Mouse (Mus musculus) intestine, embryonic 14.5 days (tissue): Measurements from ENCODE around the gene Hoxa9. TPM values are rescaled to one million over a fixed set of nuclear protein-coding genes. Genes with fewer than 3 reads are reported as not detected.

Source experiments
- ATAC-seq: fragments of 200-750 bp; cut with Nextera tagmentation; replicated peaks from 2 replicates; pipeline ENCODE4 v1.8.0; 2017; ENCODE audit warnings: low read depth, moderate number of reproducible peaks, moderate TSS enrichment, moderate library complexity; ENCODE audit not compliant: low FRiP score, low TSS enrichment
- DNase-seq: peaks from one replicate; pipeline ENCODE4 v3.0.0-alpha.2; 2018; ENCODE audit warnings: low spot score
- H3K27ac ChIP-seq: fragments of 300-500 bp; sonication (generic); 2 replicates; pipeline ENCODE4 v1.5.1; 2014; ENCODE audit warnings: low read depth, mild to moderate bottlenecking, control low read depth
- H3K27me3 ChIP-seq: fragments of 300-500 bp; sonication (generic); replicated peaks from 2 replicates; pipeline ENCODE4 v1.6.1; 2014; ENCODE audit warnings: low read length, control low read depth; ENCODE audit not compliant: control insufficient read depth, insufficient read depth
- H3K36me3 ChIP-seq: fragments of 300-500 bp; sonication (generic); 2 replicates; pipeline ENCODE4 v1.6.1; 2014; ENCODE audit warnings: low read length, control low read depth; ENCODE audit not compliant: control insufficient read depth, insufficient read depth
- H3K4me1 ChIP-seq: fragments of 300-500 bp; sonication (generic); replicated peaks from 2 replicates; pipeline ENCODE4 v1.6.1; 2014; ENCODE audit warnings: low read length, control low read depth, mixed read lengths; ENCODE audit not compliant: control insufficient read depth, insufficient read depth
- H3K4me2 ChIP-seq: fragments of 300-500 bp; sonication (generic); 2 replicates; pipeline ENCODE4 v1.6.1; 2014; ENCODE audit warnings: low read length
- H3K4me3 ChIP-seq: fragments of 300-500 bp; sonication (generic); 2 replicates; pipeline ENCODE4 v1.5.1; 2014; ENCODE audit warnings: low read depth, low read length, control low read depth, mixed read lengths
- H3K9ac ChIP-seq: fragments of 300-500 bp; sonication (generic); 2 replicates; pipeline ENCODE4 v1.6.1; 2014; ENCODE audit warnings: mild to moderate bottlenecking, low read length
- H3K9me3 ChIP-seq: fragments of 300-500 bp; sonication (generic); 2 replicates; pipeline ENCODE4 v1.6.1; 2016; ENCODE audit warnings: low read length, control low read depth; ENCODE audit not compliant: control insufficient read depth
- WGBS: fragments of 180-500 bp; shearing (Covaris S2); extraction: QIAGEN DNeasy Blood & Tissue Kit; methylation state at CpG from one replicate; pipeline ENCODE4 v1.1.7; 2014; 5-methylcytosine and 5-hydroxymethylcytosine counted together
- polyA plus RNA-seq: library from polyadenylated mRNA; unstranded; fragments of >200 nt; fragmentation: Nextera tagmentation; extraction: Ambion mirVana; gene quantifications from 2 replicates; pipeline ENCODE4 v1.2.1, GENCODE M21; 2014

The Hoxa9 gene
- polyA plus RNA-seq, 1 experiment from 2014 or later: 4.2 TPM

DNA sequence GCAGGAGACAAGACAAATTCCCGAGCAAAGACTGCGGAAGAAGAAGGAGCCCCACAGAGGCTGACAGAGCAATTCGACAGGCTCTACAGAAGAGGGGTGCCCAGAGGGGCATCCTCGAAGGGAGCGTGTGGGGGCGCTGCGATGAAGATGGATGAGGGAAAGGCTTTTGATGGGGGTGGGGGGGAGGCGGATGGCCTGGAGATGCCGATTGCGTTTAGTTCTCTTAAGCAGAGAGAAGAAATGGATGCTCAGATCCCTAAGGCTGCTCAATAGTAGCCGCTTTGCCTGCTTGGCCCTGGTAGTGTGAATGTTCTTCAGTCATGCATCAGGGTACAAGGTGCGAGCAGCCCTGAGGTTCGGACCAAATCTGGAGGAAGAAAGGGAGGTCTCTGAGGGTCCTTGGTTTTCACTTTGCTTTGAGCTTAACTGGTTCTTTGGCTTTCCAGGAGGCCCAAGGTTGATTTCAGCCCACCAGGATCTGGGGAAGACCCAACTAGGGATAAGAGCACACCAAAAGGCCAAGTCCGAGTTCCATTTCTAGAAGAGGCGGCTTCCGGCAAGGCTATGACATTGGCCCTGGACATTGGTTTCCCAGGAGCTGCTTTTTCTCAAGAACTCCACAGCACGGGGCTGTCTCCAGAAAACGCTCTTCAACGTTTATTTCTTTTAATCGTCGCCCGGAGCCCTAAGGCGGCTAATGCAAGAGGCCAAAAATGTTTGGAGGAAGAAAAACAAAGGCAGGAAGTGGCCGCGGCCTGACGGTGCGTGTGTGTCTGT lies 17.9 kb upstream of the Hoxa9 start:
- ATAC-seq (no peak), DNase-seq (no peak)
- WGBS: 2% methylated on average over 27 of the region's 27 CpGs
- Histone ChIP-seq H3K9me3 (no peaks in the 10 kb centered on the region), H3K36me3 (no peaks in the 10 kb centered on the region), H3K4me2 (peak overlapping the region; percentile 27), H3K4me1 (0 out of 2 replicates have a peak, but pooled peaks cover 4% of the 10 kb centered on the region), H3K4me3 (peak overlapping the region; percentile 20), H3K27ac (peak overlapping the region; percentile 54), H3K9ac (peak overlapping the region; percentile 17; the same call in 1 of the 2 replicates), H3K27me3 (peaks cover 98% of the 10 kb centered on the region)

DNA sequence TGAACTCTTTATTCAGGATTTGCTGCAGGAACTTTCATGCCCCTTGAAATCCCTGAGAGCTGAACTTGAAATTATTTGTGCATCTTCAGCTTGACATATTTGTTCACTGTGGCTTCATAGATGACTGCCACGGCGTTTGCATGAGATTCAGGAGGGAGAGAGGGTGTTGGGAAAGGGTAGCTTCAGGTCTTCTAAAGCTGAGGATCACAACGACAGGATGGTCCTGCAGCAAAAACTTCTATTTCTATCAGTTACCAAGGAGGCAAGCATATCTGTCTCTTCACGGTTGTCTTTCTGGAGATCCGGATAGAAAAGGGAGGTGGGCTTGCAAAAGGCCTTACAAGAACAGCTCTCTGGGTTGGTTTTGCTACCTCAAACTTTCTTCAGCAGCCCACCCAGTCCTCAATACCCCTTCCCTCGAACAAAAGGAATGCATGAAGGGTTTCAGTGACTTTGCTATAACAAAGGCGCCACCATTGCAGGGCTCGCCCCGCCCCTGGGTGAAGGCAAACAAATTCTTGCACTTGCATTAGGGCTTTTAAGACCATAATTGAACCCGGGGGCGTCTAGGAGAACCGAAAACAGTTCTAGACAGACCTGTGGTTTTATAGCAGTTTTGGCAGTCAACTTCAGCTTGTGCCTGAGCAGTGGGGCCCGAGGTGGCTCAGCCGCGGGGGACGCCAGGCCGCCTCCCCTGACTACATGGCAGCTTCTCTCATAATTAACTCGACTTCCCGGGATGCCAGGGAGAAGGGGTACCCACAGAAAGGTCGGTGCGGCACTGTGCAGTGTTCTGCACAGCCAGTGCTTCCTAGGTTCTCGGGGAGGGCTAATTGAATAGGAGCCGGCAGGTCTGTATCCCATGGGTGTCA lies 17.1 kb upstream of the Hoxa9 start:
- H3K4me1 ChIP-seq: no peaks in the 10 kb centered on the region
- 2% methylated on average over 23 of the region's 23 CpGs for WGBS
- peak overlapping the region; percentile 27 for H3K4me2 ChIP-seq
- peak overlapping the region; percentile 17; the same call in 1 of the 2 replicates for H3K9ac ChIP-seq
- H3K9me3 ChIP-seq: no peaks in the 10 kb centered on the region
- no peaks in the 10 kb centered on the region for H3K36me3 ChIP-seq
- H3K4me3 ChIP-seq: peak overlapping the region; percentile 20; the same call in 1 of the 2 replicates
- peak overlapping the region; percentile 54 for H3K27ac ChIP-seq
- no peak for ATAC-seq
- DNase-seq: no peak
- peaks cover 98% of the 10 kb centered on the region for H3K27me3 ChIP-seq

DNA sequence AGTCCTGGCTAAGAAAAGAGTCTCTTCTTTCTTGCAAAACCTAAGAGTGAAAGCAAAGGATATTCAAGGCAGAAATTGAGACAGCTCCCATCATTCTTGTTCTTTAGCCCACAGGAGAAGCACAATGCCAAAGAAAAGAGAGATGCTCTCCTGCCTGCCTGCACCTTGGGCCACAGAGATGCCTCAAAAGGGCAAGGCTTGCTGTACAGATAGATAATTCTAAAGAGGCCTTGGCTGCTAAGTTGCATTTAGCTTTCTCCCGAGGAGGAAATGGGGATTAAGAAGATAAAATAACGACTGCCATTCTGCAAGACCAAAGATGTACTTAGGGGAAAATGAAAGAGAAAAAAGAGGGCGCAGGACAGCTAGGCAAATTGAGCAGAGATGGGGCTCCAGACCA lies 16.0 kb upstream of the Hoxa9 start:
- no peaks in the 10 kb centered on the region for H3K4me1 ChIP-seq
- no peaks in the 10 kb centered on the region for H3K9me3 ChIP-seq
- H3K27me3 ChIP-seq: peaks cover 99% of the 10 kb centered on the region
- no peaks in the 10 kb centered on the region for H3K36me3 ChIP-seq
- peak overlapping the region; percentile 34 for H3K4me3 ChIP-seq
- 5% methylated on average over 3 of the region's 3 CpGs for WGBS
- no peak for DNase-seq
- H3K27ac ChIP-seq: no peak overlapping the region
- peak overlapping the region; percentile 53; the same call in 1 of the 2 replicates for H3K9ac ChIP-seq
- peak overlapping the region; percentile 30 for H3K4me2 ChIP-seq
- ATAC-seq: no peak

DNA sequence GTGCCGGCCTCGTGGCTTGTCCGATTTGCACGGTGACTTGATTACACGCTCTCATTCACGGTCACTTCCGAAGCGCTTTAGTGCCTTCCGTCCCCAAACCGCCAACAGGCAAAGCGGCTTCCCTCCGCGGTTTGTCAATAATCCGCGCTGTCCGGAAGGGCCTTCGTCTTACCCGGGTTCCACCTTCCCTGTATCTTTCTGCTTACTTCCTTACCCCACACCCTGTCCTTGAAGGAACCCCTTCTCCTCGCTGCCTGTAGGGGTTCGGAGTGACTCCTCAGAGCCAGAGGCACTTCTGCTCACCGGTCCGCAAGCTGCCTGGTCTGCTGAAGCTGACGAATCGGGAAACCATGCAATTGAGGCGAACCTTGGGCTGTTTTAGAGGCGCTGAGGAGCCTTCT lies 15.5 kb upstream of the Hoxa9 start:
- Histone ChIP-seq H3K4me2 (peak overlapping the region; percentile 30), H3K27ac (peak overlapping the region; percentile 48; the same call in 1 of the 2 replicates), H3K27me3 (peaks cover 99% of the 10 kb centered on the region), H3K4me3 (peak overlapping the region; percentile 34), H3K9ac (peak overlapping the region; percentile 53), H3K4me1 (no peaks in the 10 kb centered on the region), H3K36me3 (no peaks in the 10 kb centered on the region), H3K9me3 (no peaks in the 10 kb centered on the region)
- ATAC-seq (no peak), DNase-seq (peak; percentile 81)
- under 1% methylated on average over 26 of the region's 26 CpGs for WGBS

DNA sequence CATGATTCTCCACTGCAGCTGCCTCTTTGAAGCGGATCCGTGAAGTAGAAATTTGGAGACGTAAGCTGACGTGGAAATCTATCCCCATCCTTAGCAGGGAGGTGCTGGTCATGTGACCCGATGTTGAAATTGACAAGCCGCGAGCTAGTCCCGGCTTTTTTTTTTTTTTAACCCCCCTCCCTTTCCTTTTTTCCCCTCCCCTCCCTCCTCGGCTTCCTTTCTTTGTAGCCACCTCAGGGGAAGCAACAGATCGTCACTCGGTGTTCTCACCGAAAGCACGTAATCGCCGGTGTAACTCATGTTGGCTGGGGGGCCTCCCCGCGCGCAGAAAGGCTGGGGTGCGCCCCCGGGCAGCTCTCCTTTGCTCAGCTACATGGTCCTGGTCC lies 14.9 kb upstream of the Hoxa9 start, which contains the start of gene Hoxa11:
Gene Hoxa11 (minus strand): TSS at position 54 of the 386 bp plus-strand sequence.
- Histone ChIP-seq H3K27me3 (peaks cover 99% of the 10 kb centered on the region), H3K4me3 (peak within 1 kb of the TSS; percentile 34), H3K27ac (peak within 1 kb of the TSS; percentile 65), H3K4me2 (peak within 1 kb of the TSS; percentile 31), H3K4me1 (no peaks in the 10 kb centered on the region), H3K9me3 (no peaks in the 10 kb centered on the region), H3K36me3 (no peaks in the 10 kb centered on the region), H3K9ac (peak within 1 kb of the TSS; percentile 58)
- DNase-seq (no peak), ATAC-seq (no peak)
- WGBS: 1% methylated on average over 20 of the region's 20 CpGs

DNA sequence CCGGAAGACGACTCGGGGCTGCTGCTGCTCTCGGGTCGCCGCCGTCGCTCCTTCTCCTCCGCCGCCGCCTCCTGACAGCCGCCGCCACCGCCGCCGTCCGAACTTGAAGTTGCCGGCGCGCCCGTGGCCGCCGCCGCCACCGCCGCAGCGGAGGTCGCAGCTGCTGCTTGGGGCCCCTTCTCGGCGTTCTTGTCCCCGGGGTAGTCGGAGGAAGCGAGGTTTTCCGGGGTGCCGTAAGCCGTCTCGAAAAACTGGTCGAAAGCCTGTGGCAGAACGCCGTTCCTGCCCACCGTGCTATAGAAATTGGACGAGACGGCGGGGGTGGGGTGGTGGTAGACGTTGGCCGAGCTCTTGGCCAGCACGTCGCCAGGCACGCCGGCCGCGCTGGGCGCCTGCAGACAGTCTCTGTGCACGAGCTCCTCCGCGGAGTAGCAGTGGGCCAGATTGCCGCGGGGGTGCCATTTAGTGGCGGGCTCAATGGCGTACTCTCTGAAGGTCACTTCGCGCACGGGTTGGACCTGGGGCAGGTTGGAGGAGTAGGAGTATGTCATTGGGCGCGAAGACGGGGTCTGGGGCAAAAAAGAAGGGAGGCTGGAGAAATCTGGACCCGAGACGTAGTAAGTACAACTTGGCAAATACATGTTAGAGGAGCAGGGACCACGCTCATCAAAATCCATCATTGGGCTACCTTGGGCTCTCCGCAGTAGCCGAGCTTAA lies 14.3 kb upstream of the Hoxa9 start:
- WGBS: under 1% methylated on average over 71 of the region's 71 CpGs
- H3K27me3 ChIP-seq: peaks cover 100% of the 10 kb centered on the region
- DNase-seq (no peak), ATAC-seq (no peak)
- H3K4me3 ChIP-seq: peak overlapping the region; percentile 34
- peak overlapping the region; percentile 58 for H3K9ac ChIP-seq
- H3K4me2 ChIP-seq: peak overlapping the region; percentile 31
- no peaks in the 10 kb centered on the region for H3K36me3 ChIP-seq
- peak overlapping the region; percentile 65 for H3K27ac ChIP-seq
- no peaks in the 10 kb centered on the region for H3K9me3 ChIP-seq
- H3K4me1 ChIP-seq: no peaks in the 10 kb centered on the region

DNA sequence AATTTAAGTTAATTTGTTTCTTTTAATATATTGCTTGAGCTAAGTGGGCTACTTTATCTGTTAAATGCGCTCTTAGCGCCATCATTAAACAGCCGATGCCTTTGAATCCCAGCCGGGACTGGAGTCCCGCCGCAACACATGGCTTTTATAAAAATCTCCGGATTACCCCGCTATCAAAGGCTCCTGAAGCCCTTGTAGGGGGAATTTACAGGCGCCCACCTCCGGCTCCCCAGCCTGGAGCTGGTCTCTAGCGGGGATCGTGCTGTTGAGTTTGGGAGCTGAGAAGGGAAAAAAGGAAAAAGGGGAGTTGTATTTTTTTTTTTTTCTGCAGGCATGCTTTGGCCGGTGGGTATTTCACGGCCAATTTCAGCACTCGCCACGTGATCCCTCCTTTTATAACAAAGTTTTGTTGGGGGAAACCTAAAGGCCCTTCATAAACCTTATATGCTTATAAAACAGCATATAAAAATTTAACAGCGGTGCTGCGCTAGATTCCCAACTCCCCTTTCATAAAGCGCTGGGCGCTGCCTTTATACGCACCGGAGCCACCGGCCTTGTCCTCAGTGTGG lies 13.7 kb upstream of the Hoxa9 start:
- WGBS: 1% methylated on average over 23 of the region's 23 CpGs
- no peak for DNase-seq
- Histone ChIP-seq H3K27me3 (peaks cover 100% of the 10 kb centered on the region), H3K4me3 (peak overlapping the region; percentile 34), H3K36me3 (no peaks in the 10 kb centered on the region), H3K9ac (peak overlapping the region; percentile 58), H3K4me2 (peak overlapping the region; percentile 21; the same call in 1 of the 2 replicates), H3K9me3 (no peaks in the 10 kb centered on the region), H3K4me1 (no peaks in the 10 kb centered on the region), H3K27ac (peak overlapping the region; percentile 65)
- no peak for ATAC-seq

DNA sequence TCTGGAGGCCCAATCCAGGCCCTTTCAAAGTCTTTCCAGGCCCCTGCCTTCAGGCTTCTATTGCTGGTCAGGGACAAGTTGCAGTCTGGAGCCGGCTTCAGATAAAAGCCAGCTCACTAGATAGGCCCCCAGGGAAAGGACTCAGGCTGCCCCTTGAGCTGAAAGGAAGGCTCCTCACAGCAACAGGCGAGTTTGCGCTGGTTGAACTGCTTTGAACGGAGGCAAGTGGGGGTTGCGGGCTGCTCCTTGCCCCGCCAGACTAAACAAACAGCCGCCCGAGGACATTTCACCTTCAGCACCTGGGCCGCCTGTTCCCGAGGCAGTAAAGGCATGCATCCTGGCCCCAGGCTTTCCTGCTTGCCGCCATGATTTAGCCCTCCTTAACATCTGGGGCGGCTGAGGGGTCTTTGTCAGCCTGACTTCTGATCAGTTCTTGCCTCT lies 12.8 kb upstream of the Hoxa9 start:
- H3K27me3 ChIP-seq: peaks cover 100% of the 10 kb centered on the region
- no peaks in the 10 kb centered on the region for H3K4me1 ChIP-seq
- H3K4me2 ChIP-seq: peak overlapping the region; percentile 21
- 3% methylated on average over 12 of the region's 12 CpGs for WGBS
- no peaks in the 10 kb centered on the region for H3K9me3 ChIP-seq
- H3K36me3 ChIP-seq: no peaks in the 10 kb centered on the region
- H3K9ac ChIP-seq: peak overlapping the region; percentile 58
- no peak for DNase-seq
- peak overlapping the region; percentile 9; the same call in 1 of the 2 replicates for H3K27ac ChIP-seq
- ATAC-seq: no peak
- peak overlapping the region; percentile 34 for H3K4me3 ChIP-seq
